Mouse (Mus musculus) heart, embryonic 15.5 days (tissue): ENCODE results near the gene Xab2. TPM values are rescaled to one million over a fixed set of nuclear protein-coding genes. Genes with fewer than 3 reads are reported as not detected.

Source experiments
- ATAC-seq: fragments of 200-750 bp; cut with Nextera tagmentation; replicated peaks from 2 replicates; pipeline ENCODE4 v1.8.0; 2017; ENCODE audit warnings: low read depth, moderate TSS enrichment; ENCODE audit not compliant: insufficient number of reproducible peaks, insufficient read depth, low FRiP score
- H3K27ac ChIP-seq: fragments of 300-500 bp; sonication (generic); 2 replicates; pipeline ENCODE4 v1.5.1; 2015; ENCODE audit warnings: mild to moderate bottlenecking, inconsistent platforms
- H3K27me3 ChIP-seq: fragments of 300-500 bp; sonication (generic); 2 replicates; pipeline ENCODE4 v1.6.1; 2015; ENCODE audit warnings: inconsistent platforms
- H3K36me3 ChIP-seq: fragments of 300-500 bp; sonication (generic); 2 replicates; pipeline ENCODE4 v1.6.1; 2015; ENCODE audit warnings: mild to moderate bottlenecking, inconsistent platforms
- H3K4me1 ChIP-seq: fragments of 300-500 bp; sonication (generic); replicated peaks from 2 replicates; pipeline ENCODE4 v1.6.1; 2015; ENCODE audit warnings: inconsistent platforms
- H3K4me2 ChIP-seq: fragments of 300-500 bp; sonication (generic); 2 replicates; pipeline ENCODE4 v1.6.1; 2015; ENCODE audit warnings: inconsistent platforms, mild to moderate bottlenecking, moderate library complexity
- H3K4me3 ChIP-seq: fragments of 300-500 bp; sonication (generic); 2 replicates; pipeline ENCODE4 v1.5.1; 2015; ENCODE audit warnings: mild to moderate bottlenecking, inconsistent platforms
- H3K9ac ChIP-seq: fragments of 300-500 bp; sonication (generic); 2 replicates; pipeline ENCODE4 v1.6.1; 2015; ENCODE audit warnings: mild to moderate bottlenecking, inconsistent platforms
- H3K9me3 ChIP-seq: fragments of 300-500 bp; sonication (generic); replicated peaks from 2 replicates; pipeline ENCODE4 v1.6.1; 2016; ENCODE audit warnings: inconsistent platforms
- WGBS: fragments of 180-500 bp; shearing (Covaris S2); methylation state at CpG from one replicate; pipeline ENCODE4 v1.1.7; 2015; ENCODE audit warnings: mixed read lengths; 5-methylcytosine and 5-hydroxymethylcytosine counted together
- polyA plus RNA-seq: library from polyadenylated mRNA; unstranded; fragments of >200 nt; fragmentation: Nextera tagmentation; extraction: Ambion mirVana; gene quantifications from 2 replicates; pipeline ENCODE4 v1.2.1, GENCODE M21; 2015

Gene Xab2
- polyA plus RNA-seq = 27.0 and 36.3 TPM in 2 replicates

DNA sequence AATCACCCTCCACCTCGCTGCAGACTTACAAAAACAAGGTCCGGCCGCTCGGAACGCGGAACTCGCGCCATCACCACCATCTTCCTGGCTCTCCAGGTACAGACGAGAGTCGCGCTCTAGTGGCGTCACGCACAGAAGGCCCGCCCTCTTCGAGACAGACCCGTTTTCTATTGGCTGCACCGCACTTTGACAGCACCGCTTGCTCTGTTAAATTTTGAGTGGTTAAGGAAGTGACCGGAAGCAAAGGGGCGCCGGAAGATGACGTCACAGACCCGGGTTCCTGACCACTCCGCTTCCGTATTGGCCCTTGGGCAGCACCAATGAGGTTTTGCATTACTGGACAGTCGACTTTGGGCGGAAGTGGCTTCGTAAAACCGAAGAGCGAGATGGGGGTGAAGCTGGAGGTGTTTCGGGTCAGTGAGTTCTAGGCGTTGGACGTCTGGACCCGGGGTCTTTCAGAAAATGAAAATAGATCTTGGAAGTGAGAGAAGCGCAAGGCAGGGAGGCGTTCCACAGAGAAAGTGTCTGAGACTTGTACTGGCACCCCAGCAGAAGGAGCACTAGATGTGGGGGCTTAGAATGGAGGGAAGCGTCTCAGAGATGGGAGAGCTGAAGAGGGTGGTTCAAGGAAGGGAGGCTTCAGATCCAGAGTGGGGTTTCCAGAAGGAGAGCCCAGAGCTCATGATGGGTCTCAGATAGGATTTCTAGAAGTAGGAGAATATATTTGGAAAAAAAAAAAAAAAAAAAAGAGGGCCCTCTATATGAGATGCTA, at the start of gene Xab2, which contains the start of gene Pet100:
Gene Xab2 (minus strand): TSS at position 118 of the 772 bp plus-strand sequence.
Gene Pet100 (plus strand): TSS at position 350 of the 772 bp plus-strand sequence.
- Histone ChIP-seq H3K36me3 (peaks cover 20% of the 10 kb centered on the region), H3K27me3 (no peaks in the 10 kb centered on the region), H3K4me3 (peak within 1 kb of the TSS; percentile 86), H3K4me1 (peaks cover 18% of the 10 kb centered on the region), H3K9me3 (no peaks in the 10 kb centered on the region), H3K27ac (0 out of 2 replicates have a peak within 1 kb of the TSS, but pooled peaks have one; percentile 8), H3K4me2 (peak within 1 kb of the TSS; percentile 84), H3K9ac (peak within 1 kb of the TSS; percentile 76)
- under 1% methylated on average over 37 of the region's 37 CpGs for WGBS
- ATAC-seq = peak; percentile 98

DNA sequence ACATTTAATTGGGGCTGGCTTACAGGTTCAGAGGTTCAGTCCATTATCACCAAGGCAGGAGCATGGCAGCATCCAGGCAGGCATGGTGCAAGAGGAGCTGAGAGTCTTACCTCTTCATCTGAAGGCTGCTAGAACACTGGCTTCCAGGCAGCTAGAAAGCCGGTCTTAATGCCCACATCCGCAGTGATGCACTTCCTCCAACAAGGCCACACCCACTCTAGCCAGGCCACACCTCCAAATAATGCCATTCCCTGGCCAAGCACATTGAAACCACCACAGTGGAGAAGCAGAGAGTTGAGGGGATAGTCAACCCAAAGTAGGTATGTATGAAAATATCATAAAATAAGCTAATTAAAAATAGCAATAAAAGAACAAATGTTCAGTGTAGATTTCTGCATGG, 49.3 kb upstream of the Xab2 start:
- H3K36me3 ChIP-seq = no peaks in the 10 kb centered on the region
- 72% methylated on average over 2 of the region's 2 CpGs for WGBS
- no peak overlapping the region for H3K4me2 ChIP-seq
- H3K27ac ChIP-seq = no peak overlapping the region
- no peaks in the 10 kb centered on the region for H3K27me3 ChIP-seq
- peaks cover 4% of the 10 kb centered on the region; the same call in 1 of the 2 replicates for H3K4me1 ChIP-seq
- no peaks in the 10 kb centered on the region for H3K9me3 ChIP-seq
- H3K4me3 ChIP-seq = no peak overlapping the region
- no peak for ATAC-seq
- no peak overlapping the region for H3K9ac ChIP-seq

DNA sequence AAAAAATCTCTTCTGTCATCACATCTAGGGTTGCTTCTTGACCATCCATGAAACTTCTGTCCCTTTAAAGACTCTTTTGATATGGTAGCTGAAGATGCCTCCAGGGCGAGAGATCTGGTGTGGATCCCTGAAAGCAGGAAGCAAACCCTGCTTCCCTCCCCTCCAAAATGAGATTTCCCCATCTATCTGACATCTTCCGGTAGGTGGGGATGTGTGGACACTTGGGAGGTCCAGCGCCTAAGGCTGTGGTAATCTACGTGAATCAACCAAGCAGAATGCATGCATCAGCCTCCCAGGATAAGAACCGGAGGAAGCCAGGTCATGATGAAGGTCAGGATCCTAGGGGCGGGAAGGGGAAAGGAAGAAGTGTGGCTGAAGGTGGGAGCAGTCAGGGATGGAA, 44.4 kb upstream of the Xab2 start, which contains the start of gene Mcemp1:
Gene Mcemp1 (plus strand): TSS at position 248 of the 400 bp plus-strand sequence.
- no peak for ATAC-seq
- no peak within 1 kb of the TSS for H3K9ac ChIP-seq
- no peaks in the 10 kb centered on the region for H3K4me1 ChIP-seq
- H3K4me3 ChIP-seq = no peak within 1 kb of the TSS
- 60% methylated on average over 6 of the region's 6 CpGs for WGBS
- no peak within 1 kb of the TSS for H3K27ac ChIP-seq
- H3K4me2 ChIP-seq = no peak within 1 kb of the TSS
- H3K9me3 ChIP-seq = no peaks in the 10 kb centered on the region
- H3K36me3 ChIP-seq = no peaks in the 10 kb centered on the region
- no peaks in the 10 kb centered on the region for H3K27me3 ChIP-seq

DNA sequence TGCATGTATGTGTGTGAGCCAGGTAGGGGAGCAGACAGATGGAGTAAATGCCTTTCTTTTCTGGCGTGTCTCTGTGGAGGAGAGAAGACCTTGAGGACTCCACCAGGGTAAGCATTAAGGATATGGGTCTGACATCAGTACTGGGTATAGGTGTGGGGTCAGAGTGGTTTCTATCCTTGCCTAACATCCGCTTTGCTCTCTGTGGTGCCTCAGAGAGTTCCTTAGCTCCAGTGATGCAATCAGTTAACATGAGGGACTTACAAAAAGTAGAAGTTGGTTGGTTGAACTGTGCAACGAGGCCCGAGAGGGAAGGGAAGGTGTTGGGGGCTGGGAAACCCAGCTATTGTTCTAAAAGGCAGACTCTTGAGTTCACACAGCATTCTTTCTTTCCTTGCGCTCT, 43.3 kb upstream of the Xab2 start:
- no peak overlapping the region for H3K27ac ChIP-seq
- H3K27me3 ChIP-seq = no peaks in the 10 kb centered on the region
- no peaks in the 10 kb centered on the region for H3K9me3 ChIP-seq
- no peak overlapping the region for H3K9ac ChIP-seq
- no peak overlapping the region for H3K4me3 ChIP-seq
- H3K4me1 ChIP-seq = no peaks in the 10 kb centered on the region
- H3K36me3 ChIP-seq = no peaks in the 10 kb centered on the region
- WGBS = 57% methylated on average over 5 of the region's 5 CpGs
- no peak overlapping the region for H3K4me2 ChIP-seq
- no peak for ATAC-seq

DNA sequence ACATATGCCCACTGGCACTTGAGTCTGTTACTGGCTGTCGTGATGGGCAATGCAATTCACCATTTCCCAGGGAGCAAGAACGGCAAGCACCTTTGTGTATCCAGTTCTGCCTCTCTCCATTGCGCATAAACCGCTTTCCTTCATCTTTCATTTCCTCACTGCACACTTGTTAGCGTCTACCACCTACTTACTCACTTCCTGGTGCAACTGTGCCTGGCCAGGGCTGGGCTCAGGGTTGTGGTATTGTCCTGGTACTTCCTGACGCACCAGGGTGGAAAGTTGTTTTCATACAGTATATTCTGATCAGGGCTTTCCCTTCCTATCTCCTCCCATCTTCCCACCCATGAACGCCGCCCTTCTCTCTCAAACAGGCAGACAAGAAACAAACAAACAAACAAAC, 39.8 kb upstream of the Xab2 start:
- Histone ChIP-seq H3K36me3 (no peaks in the 10 kb centered on the region), H3K27ac (no peak overlapping the region), H3K27me3 (0 out of 2 replicates have a peak, but pooled peaks cover 4% of the 10 kb centered on the region), H3K4me2 (no peak overlapping the region), H3K4me1 (no peaks in the 10 kb centered on the region; the same call in 1 of the 2 replicates), H3K9ac (no peak overlapping the region), H3K4me3 (no peak overlapping the region), H3K9me3 (no peaks in the 10 kb centered on the region)
- WGBS = 62% methylated on average over 8 of the region's 8 CpGs
- no peak for ATAC-seq

DNA sequence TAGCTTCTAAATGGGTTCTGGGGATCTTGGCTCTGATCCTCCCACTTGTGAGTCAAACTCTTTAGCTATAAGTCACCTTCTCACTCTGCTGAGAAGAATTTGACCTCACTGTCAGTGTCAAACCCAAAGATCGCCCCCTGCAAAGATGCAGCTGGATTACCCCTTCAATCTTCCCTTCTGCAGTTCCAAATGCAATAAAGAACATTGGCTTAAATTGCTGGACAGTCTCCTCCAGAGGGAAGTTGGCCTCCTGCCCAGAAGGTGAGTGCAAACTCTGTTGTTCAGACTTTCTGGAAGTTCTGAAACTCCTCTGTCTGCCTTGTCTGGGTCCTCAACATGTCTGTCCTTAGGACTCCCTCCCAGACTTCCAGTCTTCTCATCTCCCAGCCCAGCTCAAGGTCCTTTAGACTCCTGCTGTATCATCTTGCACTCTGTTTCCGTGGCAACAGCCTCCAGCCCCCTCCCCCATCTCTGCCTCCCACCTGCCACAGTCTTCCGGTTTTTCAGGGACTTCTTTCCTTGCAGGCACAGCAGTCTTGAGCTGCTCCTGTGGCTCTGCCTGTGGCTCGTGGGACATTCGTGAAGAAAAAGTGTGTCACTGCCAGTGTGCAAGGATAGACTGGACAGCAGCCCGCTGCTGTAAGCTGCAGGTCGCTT, 35.7 kb upstream of the Xab2 start:
- WGBS = 30% methylated on average over 7 of the region's 7 CpGs
- Histone ChIP-seq H3K4me3 (no peak overlapping the region), H3K4me1 (no peaks in the 10 kb centered on the region; the same call in 1 of the 2 replicates), H3K36me3 (no peaks in the 10 kb centered on the region), H3K27ac (no peak overlapping the region), H3K9me3 (no peaks in the 10 kb centered on the region), H3K27me3 (0 out of 2 replicates have a peak, but pooled peaks cover 4% of the 10 kb centered on the region), H3K9ac (no peak overlapping the region), H3K4me2 (no peak overlapping the region)
- ATAC-seq = no peak

DNA sequence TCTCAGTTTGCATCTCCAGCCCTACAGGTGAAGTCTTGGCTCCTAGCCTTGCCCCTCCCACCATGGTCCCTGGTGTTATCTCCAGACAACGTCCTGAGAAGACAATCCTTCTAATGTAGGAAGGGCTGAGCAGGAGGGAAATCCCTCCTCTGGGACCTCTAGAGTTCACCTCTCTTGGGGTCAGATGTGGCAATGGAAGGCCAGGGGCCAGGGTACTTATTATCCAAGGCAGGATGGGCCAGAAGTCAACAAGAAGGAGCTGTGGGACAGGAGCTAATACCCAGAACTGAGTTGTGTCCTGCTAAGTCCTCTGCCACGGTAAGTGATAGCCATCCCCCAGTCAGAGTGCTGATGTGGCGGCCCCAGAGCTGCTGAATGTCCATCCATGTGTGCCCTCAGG, 34.4 kb upstream of the Xab2 start, which contains the start of gene Retn:
Gene Retn (plus strand): TSS at position 245 of the 400 bp plus-strand sequence.
- Histone ChIP-seq H3K9ac (no peak within 1 kb of the TSS), H3K4me3 (no peak within 1 kb of the TSS), H3K36me3 (no peaks in the 10 kb centered on the region), H3K4me2 (no peak within 1 kb of the TSS), H3K27ac (no peak within 1 kb of the TSS), H3K27me3 (0 out of 2 replicates have a peak, but pooled peaks cover 4% of the 10 kb centered on the region), H3K4me1 (no peaks in the 10 kb centered on the region; the same call in 1 of the 2 replicates), H3K9me3 (no peaks in the 10 kb centered on the region)
- WGBS = 50% methylated on average over 3 of the region's 3 CpGs
- ATAC-seq = no peak

DNA sequence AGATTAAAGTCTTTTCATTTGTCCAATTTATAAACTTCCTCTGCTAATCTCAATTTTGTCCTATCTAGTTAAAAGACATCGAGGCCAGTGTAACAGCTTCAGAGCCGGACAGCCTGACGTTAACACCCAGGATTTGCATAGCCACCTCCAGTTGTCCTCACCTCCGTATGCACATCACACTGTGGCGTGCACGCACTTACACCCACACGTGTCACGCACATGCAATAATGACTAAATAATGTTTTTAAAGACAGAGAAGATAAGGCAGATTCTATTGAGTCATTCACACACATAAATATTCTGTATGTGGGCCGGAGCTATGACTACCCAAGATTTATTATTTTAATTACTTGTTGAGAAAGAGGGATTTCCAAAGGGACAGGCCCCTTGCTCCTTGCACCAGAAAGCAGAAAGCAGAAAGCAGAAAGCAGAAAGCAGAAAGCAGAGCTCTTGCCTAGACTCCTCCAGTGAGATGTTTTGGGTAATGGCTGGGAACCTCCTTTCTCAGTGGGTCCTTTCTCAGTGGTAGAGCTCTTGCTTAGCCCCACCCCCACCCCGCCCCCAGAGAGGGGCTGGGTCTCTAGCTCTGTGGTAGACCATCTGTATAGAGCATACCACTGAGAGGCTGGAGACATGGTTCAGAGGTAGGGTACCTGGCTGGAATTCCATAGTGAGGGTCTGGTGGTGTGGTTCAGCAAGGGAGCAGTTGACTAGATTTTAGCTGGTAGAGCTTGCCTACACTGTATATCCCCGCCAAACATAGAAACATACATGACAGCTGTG, 33.8 kb upstream of the Xab2 start:
- ATAC-seq = no peak
- no peak overlapping the region for H3K4me2 ChIP-seq
- H3K27ac ChIP-seq = no peak overlapping the region
- 0 out of 2 replicates have a peak, but pooled peaks cover 4% of the 10 kb centered on the region for H3K27me3 ChIP-seq
- H3K4me3 ChIP-seq = no peak overlapping the region
- no peaks in the 10 kb centered on the region for H3K36me3 ChIP-seq
- H3K9me3 ChIP-seq = no peaks in the 10 kb centered on the region
- WGBS = 62% methylated on average over 11 of the region's 11 CpGs
- H3K9ac ChIP-seq = no peak overlapping the region
- no peaks in the 10 kb centered on the region; the same call in 1 of the 2 replicates for H3K4me1 ChIP-seq

DNA sequence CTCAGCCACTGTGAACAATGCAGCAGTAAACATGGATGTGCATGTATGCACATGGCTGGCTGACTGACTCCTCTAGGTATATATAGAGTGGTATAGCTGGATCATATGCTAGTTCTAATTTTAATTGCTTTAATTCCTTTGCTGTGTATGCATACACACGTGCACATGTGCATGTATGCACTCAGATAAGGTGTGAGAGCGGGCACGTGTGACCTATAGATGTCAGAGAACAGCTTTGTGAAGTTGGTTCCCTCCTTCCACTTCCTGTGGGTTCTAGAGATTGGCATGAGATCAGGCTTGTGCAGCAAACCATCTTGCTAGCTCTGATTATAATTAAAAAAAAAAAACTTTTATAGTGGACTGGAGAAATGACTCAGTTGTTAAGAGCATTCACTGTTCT, 31.7 kb upstream of the Xab2 start:
- Histone ChIP-seq H3K36me3 (no peaks in the 10 kb centered on the region), H3K4me3 (no peak overlapping the region), H3K27me3 (0 out of 2 replicates have a peak, but pooled peaks cover 4% of the 10 kb centered on the region), H3K27ac (no peak overlapping the region), H3K4me2 (no peak overlapping the region), H3K9me3 (no peaks in the 10 kb centered on the region), H3K4me1 (no peaks in the 10 kb centered on the region; the same call in 1 of the 2 replicates), H3K9ac (no peak overlapping the region)
- WGBS = 53% methylated on average over 3 of the region's 3 CpGs
- ATAC-seq = no peak

DNA sequence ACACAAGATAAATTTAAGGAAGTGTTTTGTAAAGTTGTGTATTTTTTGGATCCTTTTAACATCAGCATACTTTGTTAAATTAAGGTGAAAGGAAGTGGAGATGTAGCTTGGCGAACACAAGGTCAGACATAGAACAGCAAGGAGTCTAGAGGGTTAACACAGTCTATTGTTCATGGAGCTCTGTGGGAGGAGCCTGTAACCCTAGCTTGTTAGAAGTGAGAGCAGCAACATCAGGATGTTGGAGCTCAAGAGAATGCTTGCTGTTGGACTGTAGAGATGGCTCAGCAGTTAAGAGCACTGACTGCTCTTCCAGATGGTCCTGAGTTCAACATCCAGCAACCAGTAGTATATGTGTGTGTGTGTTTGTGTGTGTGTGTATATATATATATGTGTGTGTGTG, 27.9 kb upstream of the Xab2 start:
- WGBS = 36% methylated on average over 1 of the region's 1 CpGs
- Histone ChIP-seq H3K27me3 (no peaks in the 10 kb centered on the region), H3K9ac (no peak overlapping the region), H3K4me2 (0 out of 2 replicates have a peak overlapping the region, but pooled peaks have one; percentile 0), H3K4me1 (no peaks in the 10 kb centered on the region), H3K27ac (no peak overlapping the region), H3K4me3 (no peak overlapping the region), H3K9me3 (no peaks in the 10 kb centered on the region), H3K36me3 (no peaks in the 10 kb centered on the region)
- ATAC-seq = no peak

DNA sequence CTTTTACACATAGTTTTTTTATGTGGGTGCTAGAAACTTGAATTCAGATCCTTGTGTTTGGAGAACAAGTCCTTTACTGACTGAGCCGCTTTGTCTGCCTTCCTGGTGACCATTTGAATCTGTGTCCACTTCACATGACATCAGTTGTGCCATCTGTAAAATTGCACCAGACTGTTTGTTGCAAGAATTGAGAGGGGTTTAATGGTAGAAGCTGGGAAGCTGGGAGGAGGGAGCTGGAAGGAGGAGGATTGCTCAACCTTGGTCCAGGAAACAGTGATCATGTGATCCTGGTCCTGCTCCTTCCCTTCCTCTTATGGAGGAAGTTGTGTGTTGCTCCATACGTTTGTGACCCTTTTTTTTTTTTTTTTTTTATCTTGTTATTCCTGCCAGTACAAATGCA, 27.2 kb upstream of the Xab2 start:
- Histone ChIP-seq H3K4me2 (no peak overlapping the region), H3K27ac (no peak overlapping the region), H3K4me1 (no peaks in the 10 kb centered on the region), H3K4me3 (no peak overlapping the region), H3K27me3 (no peaks in the 10 kb centered on the region), H3K36me3 (no peaks in the 10 kb centered on the region), H3K9me3 (no peaks in the 10 kb centered on the region), H3K9ac (no peak overlapping the region)
- WGBS = 50% methylated on average over 2 of the region's 2 CpGs
- no peak for ATAC-seq
